Mouse (Mus musculus) embryonic facial prominence, embryonic 11.5 days (tissue): ENCODE measurements around the gene Car2. TPM values are rescaled to one million over a fixed set of nuclear protein-coding genes. Genes with fewer than 3 reads are reported as not detected.

Experiments
- ATAC-seq: fragments of 200-750 bp; cut with Nextera tagmentation; replicated peaks from 2 replicates; pipeline ENCODE4 v1.8.0; 2017; ENCODE audit warnings: low read depth; ENCODE audit not compliant: insufficient number of reproducible peaks, low FRiP score, low TSS enrichment
- DNase-seq: peaks from one replicate; pipeline ENCODE4 v3.0.0-alpha.2; 2015; ENCODE audit warnings: low spot score
- H3K27ac ChIP-seq: fragments of 300-500 bp; sonication (generic); replicated peaks from 2 replicates; pipeline ENCODE4 v1.5.1; 2014; ENCODE audit warnings: mild to moderate bottlenecking, low read depth, low read length, control low read depth
- H3K27me3 ChIP-seq: fragments of 300-500 bp; sonication (generic); 2 replicates; pipeline ENCODE4 v1.6.1; 2014; ENCODE audit warnings: mild to moderate bottlenecking, low read length, moderate library complexity, mixed read lengths; ENCODE audit not compliant: control insufficient read depth, insufficient read depth
- H3K36me3 ChIP-seq: fragments of 300-500 bp; sonication (generic); replicated peaks from 2 replicates; pipeline ENCODE4 v1.6.1; 2014; ENCODE audit warnings: low read depth, mild to moderate bottlenecking, low read length, moderate library complexity, mixed read lengths; ENCODE audit not compliant: control insufficient read depth, insufficient read depth
- H3K4me1 ChIP-seq: fragments of 300-500 bp; sonication (generic); 2 replicates; pipeline ENCODE4 v1.6.1; 2014; ENCODE audit warnings: low read length, mixed read lengths; ENCODE audit not compliant: control insufficient read depth, insufficient read depth
- H3K4me2 ChIP-seq: fragments of 300-500 bp; sonication (generic); 2 replicates; pipeline ENCODE4 v1.6.1; 2014; ENCODE audit warnings: low read depth, mild to moderate bottlenecking, control low read depth, low read length, moderate library complexity
- H3K4me3 ChIP-seq: fragments of 300-500 bp; sonication (generic); 2 replicates; pipeline ENCODE4 v1.5.1; 2014; ENCODE audit warnings: low read depth, low read length, control low read depth
- H3K9ac ChIP-seq: fragments of 300-500 bp; sonication (generic); replicated peaks from 2 replicates; pipeline ENCODE4 v1.6.1; 2014; ENCODE audit warnings: mild to moderate bottlenecking, control low read depth, low read length
- H3K9me3 ChIP-seq: fragments of 300-500 bp; sonication (generic); replicated peaks from 2 replicates; pipeline ENCODE4 v1.6.1; 2016; ENCODE audit warnings: mild to moderate bottlenecking, low read length, inconsistent platforms, mixed read lengths; ENCODE audit not compliant: control insufficient read depth
- WGBS: fragments of 180-500 bp; shearing (Covaris S2); extraction: QIAGEN DNeasy Blood & Tissue Kit; methylation state at CpG from one replicate; pipeline ENCODE4 v1.1.7; 2014; 5-methylcytosine and 5-hydroxymethylcytosine counted together
- polyA plus RNA-seq: library from polyadenylated mRNA; unstranded; fragments of >200 nt; fragmentation: Nextera tagmentation; extraction: Ambion mirVana; gene quantifications from 2 replicates; pipeline ENCODE4 v1.2.1, GENCODE M21; 2014

The Car2 gene
- polyA plus RNA-seq, 1 experiment from 2014 or later = 99.6 TPM

DNA sequence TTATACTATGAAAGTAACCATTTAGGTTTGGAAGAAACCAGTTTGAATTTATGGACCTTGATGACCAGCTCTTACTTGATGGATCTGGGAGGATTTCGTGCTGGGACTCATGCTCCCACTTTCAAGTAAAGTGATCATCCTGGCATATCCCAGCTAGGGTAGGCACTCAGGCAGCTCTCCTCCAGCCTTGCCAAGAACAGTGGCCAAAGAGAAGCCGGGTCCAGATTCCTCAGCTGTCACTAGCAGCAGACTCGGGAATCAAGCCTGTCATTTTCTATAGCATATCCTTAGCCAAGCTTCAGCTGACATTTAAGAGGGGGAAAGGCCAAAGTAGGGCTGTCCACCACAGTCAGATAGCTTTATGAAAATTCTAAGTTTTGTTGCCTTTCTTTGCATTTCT lies 25.8 kb upstream of the Car2 start:
- no peaks in the 10 kb centered on the region for H3K36me3 ChIP-seq
- WGBS = 86% methylated on average over 3 of the region's 3 CpGs
- ATAC-seq (no peak), DNase-seq (no peak)
- no peak overlapping the region for H3K27ac ChIP-seq
- no peak overlapping the region for H3K9ac ChIP-seq
- H3K4me2 ChIP-seq = no peak overlapping the region
- H3K27me3 ChIP-seq = no peaks in the 10 kb centered on the region
- H3K9me3 ChIP-seq = no peaks in the 10 kb centered on the region
- H3K4me3 ChIP-seq = no peak overlapping the region
- no peaks in the 10 kb centered on the region for H3K4me1 ChIP-seq

DNA sequence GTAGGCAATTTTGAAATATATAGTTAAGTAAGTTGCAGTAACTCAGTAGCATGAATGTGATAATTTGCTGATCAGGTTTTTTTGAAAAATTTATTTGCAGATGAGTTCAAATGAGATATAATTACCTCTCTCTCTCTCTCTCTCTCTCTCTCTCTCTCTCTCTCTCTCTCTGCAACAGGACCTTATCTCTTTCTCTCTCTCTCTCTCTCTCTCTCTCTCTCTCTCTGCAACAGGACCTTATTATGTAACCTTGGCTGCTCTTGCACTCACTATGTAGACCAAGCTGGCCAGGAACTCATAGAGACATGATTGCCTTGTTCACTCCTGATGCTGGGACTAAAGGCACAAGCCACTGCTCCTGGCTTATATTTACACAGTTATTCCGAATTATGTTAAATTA lies 24.9 kb upstream of the Car2 start:
- no peaks in the 10 kb centered on the region for H3K4me1 ChIP-seq
- 90% methylated on average over 1 of the region's 1 CpGs for WGBS

GRCm38 (mm10) chr3:14861787-14862186 lies 24.3 kb upstream of the Car2 start:
- DNase-seq (no peak), ATAC-seq (no peak)
- Histone ChIP-seq H3K9me3 (no peaks in the 10 kb centered on the region), H3K27ac (no peak overlapping the region), H3K4me2 (no peak overlapping the region), H3K4me1 (no peaks in the 10 kb centered on the region), H3K36me3 (no peaks in the 10 kb centered on the region), H3K27me3 (no peaks in the 10 kb centered on the region), H3K4me3 (no peak overlapping the region), H3K9ac (no peak overlapping the region)
- WGBS = 36% methylated on average over 4 of the region's 4 CpGs

More for the DNA sequence above, 24.9 kb upstream of the Car2 start:
- Histone ChIP-seq H3K27me3 (no peaks in the 10 kb centered on the region), H3K9me3 (no peaks in the 10 kb centered on the region), H3K4me2 (no peak overlapping the region), H3K4me3 (no peak overlapping the region), H3K36me3 (no peaks in the 10 kb centered on the region), H3K27ac (no peak overlapping the region), H3K9ac (no peak overlapping the region)
- DNase-seq (no peak), ATAC-seq (no peak)

GRCm38 (mm10) chr3:14862654-14863021 lies 23.4 kb upstream of the Car2 start:
- DNase-seq = peak; percentile 35
- peak overlapping the region; percentile 79 for H3K4me2 ChIP-seq
- no peaks in the 10 kb centered on the region for H3K27me3 ChIP-seq
- peak; percentile 88 for ATAC-seq
- under 1% methylated on average over 9 of the region's 9 CpGs for WGBS
- H3K9me3 ChIP-seq = no peaks in the 10 kb centered on the region
- H3K9ac ChIP-seq = peak overlapping the region; percentile 59
- H3K36me3 ChIP-seq = no peaks in the 10 kb centered on the region
- peak overlapping the region; percentile 34 for H3K4me3 ChIP-seq
- no peak overlapping the region for H3K27ac ChIP-seq
- no peaks in the 10 kb centered on the region for H3K4me1 ChIP-seq

DNA sequence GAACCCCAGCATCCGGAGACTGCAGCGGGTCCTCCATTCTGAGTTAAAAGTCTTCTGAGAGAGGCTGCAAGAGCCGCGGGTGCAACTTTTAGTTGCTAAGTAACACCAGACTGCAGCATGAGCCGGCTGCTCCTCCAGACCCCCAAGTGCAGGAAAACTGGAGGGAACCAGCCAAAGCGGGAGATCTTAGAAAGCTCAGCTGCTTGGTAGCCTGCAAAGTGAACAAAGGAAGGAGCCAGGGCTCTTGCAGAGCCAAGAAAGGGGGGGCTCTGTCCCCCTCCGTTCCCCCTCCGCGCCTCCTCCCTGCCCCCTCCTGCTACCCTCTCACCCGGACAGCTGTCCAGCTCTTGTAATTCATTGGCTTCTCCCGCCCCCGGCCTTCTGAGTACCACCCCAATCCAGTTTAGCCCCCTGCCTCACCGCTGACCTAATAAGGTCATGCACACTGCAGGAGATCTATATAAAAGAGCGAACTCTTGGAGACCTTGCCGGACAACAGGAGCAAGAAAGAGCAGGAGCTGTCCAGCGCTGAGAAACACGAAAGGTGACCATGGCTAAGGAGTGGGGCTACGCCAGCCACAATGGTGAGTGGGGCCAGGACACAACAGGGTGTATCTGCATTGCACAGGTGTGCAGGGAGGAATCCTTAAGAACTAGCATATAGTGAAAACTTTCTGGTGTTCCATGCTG lies 22.9 kb upstream of the Car2 start, which contains the start of gene Car3:
Gene Car3 (plus strand): TSS at position 491 of the 690 bp plus-strand sequence.
- ATAC-seq (peak; percentile 87), DNase-seq (peak; percentile 66)
- Histone ChIP-seq H3K4me1 (no peaks in the 10 kb centered on the region), H3K9me3 (no peaks in the 10 kb centered on the region), H3K4me3 (peak within 1 kb of the TSS; percentile 34), H3K27ac (no peak within 1 kb of the TSS), H3K27me3 (no peaks in the 10 kb centered on the region), H3K9ac (peak within 1 kb of the TSS; percentile 59), H3K4me2 (peak within 1 kb of the TSS; percentile 79), H3K36me3 (no peaks in the 10 kb centered on the region)
- 3% methylated on average over 18 of the region's 18 CpGs for WGBS

- Histone ChIP-seq H3K4me3 (no peak overlapping the region), H3K9me3 (no peaks in the 10 kb centered on the region), H3K4me2 (no peak overlapping the region), H3K27ac (no peak overlapping the region), H3K27me3 (no peaks in the 10 kb centered on the region), H3K9ac (no peak overlapping the region), H3K4me1 (no peaks in the 10 kb centered on the region), H3K36me3 (no peaks in the 10 kb centered on the region)
- ATAC-seq (no peak), DNase-seq (no peak)
- 94% methylated on average over 2 of the region's 2 CpGs for WGBS
These were observed 22.2 kb upstream of the Car2 start for GRCm38 (mm10) chr3:14863922-14864321.

DNA sequence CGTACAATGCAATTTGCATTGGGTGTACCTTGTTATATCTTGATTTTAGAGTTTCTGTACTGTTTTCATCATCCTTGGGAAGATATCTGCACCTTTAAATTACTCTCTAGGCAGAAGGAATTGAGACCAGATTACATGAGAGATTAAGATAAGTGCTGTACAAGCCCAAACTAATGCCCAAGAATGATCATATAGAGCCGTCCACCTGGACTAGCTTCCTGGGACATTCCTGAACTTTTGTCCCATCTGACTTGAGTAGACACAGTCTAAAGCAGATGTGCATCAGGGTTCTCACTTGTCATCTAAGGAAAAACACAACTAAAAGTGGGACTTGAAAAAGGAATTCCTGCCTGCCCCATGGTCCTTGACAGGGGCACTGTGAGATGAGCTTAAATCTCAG lies 20.1 kb upstream of the Car2 start:
- DNase-seq = no peak
- Histone ChIP-seq H3K27me3 (no peaks in the 10 kb centered on the region), H3K4me1 (no peaks in the 10 kb centered on the region), H3K4me3 (no peak overlapping the region), H3K9ac (no peak overlapping the region), H3K9me3 (no peaks in the 10 kb centered on the region), H3K36me3 (no peaks in the 10 kb centered on the region), H3K4me2 (no peak overlapping the region), H3K27ac (no peak overlapping the region)
- no peak for ATAC-seq
- 69% methylated on average over 2 of the region's 2 CpGs for WGBS

DNA sequence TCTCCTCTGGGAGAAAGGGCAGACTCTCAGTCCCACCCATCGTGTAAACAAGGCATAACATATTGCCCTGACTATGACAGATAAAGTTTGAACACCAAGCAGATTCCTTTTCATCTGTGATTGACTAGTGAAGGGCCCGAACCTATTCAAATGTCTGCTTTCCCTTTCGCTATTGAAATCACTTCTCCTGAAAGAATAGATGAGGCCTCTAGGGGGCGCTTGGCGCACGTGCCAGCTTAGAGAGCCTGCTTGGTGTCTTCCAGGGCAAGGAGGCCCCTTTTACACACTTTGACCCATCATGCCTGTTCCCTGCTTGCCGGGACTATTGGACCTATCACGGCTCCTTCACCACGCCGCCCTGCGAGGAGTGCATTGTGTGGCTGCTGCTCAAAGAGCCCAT lies 16.3 kb upstream of the Car2 start:
- H3K27me3 ChIP-seq = no peaks in the 10 kb centered on the region
- peak; percentile 81 for DNase-seq
- H3K27ac ChIP-seq = no peak overlapping the region
- H3K4me2 ChIP-seq = no peak overlapping the region
- 24% methylated on average over 11 of the region's 11 CpGs for WGBS
- no peaks in the 10 kb centered on the region for H3K9me3 ChIP-seq
- H3K9ac ChIP-seq = no peak overlapping the region
- no peak overlapping the region for H3K4me3 ChIP-seq
- H3K4me1 ChIP-seq = no peaks in the 10 kb centered on the region
- peak; percentile 66; the same call in 1 of the 2 replicates for ATAC-seq
- H3K36me3 ChIP-seq = no peaks in the 10 kb centered on the region
